Mouse (Mus musculus) hindbrain, embryonic 16.5 days (tissue): ENCODE measurements at regions not wholly inside any gene's neighbourhood (a gene's known extent, or its start where the extent isn't known, plus 50 kb on each side); places are given as distances from the start of the nearest gene placed in this dataset.

Source experiments
- ATAC-seq: fragments of 200-750 bp; cut with Nextera tagmentation; 2 replicates; pipeline ENCODE4 v1.8.0; 2017; ENCODE audit warnings: moderate TSS enrichment, moderate library complexity
- H3K27ac ChIP-seq: fragments of 300-500 bp; sonication (generic); 2 replicates; pipeline ENCODE4 v1.5.1; 2014; ENCODE audit warnings: low read depth, mild to moderate bottlenecking, control low read depth, low read length, moderate library complexity
- H3K27me3 ChIP-seq: fragments of 300-500 bp; sonication (generic); replicated peaks from 2 replicates; pipeline ENCODE4 v1.6.1; 2014; ENCODE audit warnings: low read length; ENCODE audit not compliant: control insufficient read depth, insufficient read depth
- H3K36me3 ChIP-seq: fragments of 300-500 bp; sonication (generic); 2 replicates; pipeline ENCODE4 v1.6.1; 2014; ENCODE audit warnings: mild to moderate bottlenecking, low read length, moderate library complexity, mixed read lengths; ENCODE audit not compliant: control insufficient read depth, insufficient read depth
- H3K4me1 ChIP-seq: fragments of 300-500 bp; sonication (generic); 2 replicates; pipeline ENCODE4 v1.6.1; 2014; ENCODE audit warnings: low read depth, low read length; ENCODE audit not compliant: control insufficient read depth, insufficient read depth
- H3K4me2 ChIP-seq: fragments of 300-500 bp; sonication (generic); 2 replicates; pipeline ENCODE4 v1.6.1; 2014; ENCODE audit warnings: mild to moderate bottlenecking, low read length, control low read depth, moderate library complexity
- H3K4me3 ChIP-seq: fragments of 300-500 bp; sonication (generic); 2 replicates; pipeline ENCODE4 v1.5.1; 2014; ENCODE audit warnings: mild to moderate bottlenecking, low read length, control low read depth, moderate library complexity
- H3K9ac ChIP-seq: fragments of 300-500 bp; sonication (generic); 2 replicates; pipeline ENCODE4 v1.6.1; 2014; ENCODE audit warnings: low read depth, mild to moderate bottlenecking, control low read depth, low read length, moderate library complexity
- H3K9me3 ChIP-seq: fragments of 300-500 bp; sonication (generic); 2 replicates; pipeline ENCODE4 v1.6.1; 2014; ENCODE audit warnings: mild to moderate bottlenecking, low read length, moderate library complexity; ENCODE audit not compliant: control insufficient read depth
- WGBS: fragments of 180-500 bp; shearing (Covaris S2); extraction: QIAGEN DNeasy Blood & Tissue Kit; methylation state at CpG from one replicate; pipeline ENCODE4 v1.1.7; 2014; 5-methylcytosine and 5-hydroxymethylcytosine counted together

DNA sequence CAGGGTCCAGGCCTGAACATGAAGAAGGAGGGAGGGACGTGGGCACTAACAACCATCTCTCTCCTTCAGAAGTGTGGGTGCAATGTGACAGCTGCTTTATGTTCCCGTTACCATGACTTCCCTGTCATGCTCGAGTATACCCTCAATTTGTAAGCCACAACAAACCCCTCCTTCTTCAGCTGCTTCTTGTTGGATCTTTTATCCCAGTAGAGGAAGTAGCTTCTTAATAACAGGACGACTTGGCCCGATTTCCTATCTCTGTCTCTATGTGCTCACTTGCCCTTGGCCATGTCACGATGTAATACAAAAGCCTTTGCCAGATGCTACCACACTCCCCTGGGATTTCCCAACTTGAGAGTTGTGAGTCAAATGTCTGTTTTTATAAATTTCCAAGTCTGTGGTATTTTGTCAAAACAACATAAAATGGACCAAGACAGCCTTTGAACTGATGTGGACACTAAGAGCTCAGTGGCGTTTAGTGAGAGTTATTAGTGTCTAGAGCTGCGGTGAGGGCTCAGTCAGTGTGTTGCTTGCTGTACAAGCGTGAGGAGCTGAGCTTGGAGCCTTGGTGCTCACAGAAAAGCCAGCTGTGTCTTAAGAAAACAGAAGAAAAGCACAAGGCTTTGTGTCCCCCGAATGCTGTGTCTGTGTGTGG, 138.8 kb upstream of the Ddhd1 start:
- 67% methylated on average over 10 of the region's 10 CpGs for WGBS
- no peak overlapping the region for H3K4me2 ChIP-seq

DNA sequence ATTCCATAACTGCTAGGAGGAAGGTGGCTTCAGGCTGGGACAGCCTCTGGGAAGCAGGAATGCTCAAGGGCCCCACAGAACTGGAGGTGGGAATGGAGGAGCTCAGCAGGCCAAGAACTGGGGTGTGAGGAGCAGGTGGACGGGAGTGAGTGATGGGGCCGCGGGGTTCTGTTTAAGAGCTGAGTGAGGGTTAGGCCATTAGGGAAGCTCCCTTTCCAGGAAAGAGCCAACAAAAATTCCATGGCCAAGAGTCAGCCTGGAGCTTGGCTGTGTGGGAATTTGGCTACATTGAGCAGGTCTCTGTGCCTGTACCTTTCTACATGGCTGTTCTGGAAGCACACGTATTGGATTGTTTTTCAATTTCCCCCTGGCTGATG, 139.4 kb upstream of the Ddhd1 start:
- Histone ChIP-seq H3K27me3 (no peaks in the 10 kb centered on the region), H3K4me3 (no peak overlapping the region)
- WGBS = 86% methylated on average over 4 of the region's 4 CpGs

More for the DNA sequence above, 138.8 kb upstream of the Ddhd1 start:
- Histone ChIP-seq H3K36me3 (no peaks in the 10 kb centered on the region), H3K9me3 (no peaks in the 10 kb centered on the region), H3K27me3 (no peaks in the 10 kb centered on the region), H3K4me3 (no peak overlapping the region), H3K27ac (no peak overlapping the region), H3K9ac (no peak overlapping the region), H3K4me1 (no peaks in the 10 kb centered on the region)
- ATAC-seq = no peak

DNA sequence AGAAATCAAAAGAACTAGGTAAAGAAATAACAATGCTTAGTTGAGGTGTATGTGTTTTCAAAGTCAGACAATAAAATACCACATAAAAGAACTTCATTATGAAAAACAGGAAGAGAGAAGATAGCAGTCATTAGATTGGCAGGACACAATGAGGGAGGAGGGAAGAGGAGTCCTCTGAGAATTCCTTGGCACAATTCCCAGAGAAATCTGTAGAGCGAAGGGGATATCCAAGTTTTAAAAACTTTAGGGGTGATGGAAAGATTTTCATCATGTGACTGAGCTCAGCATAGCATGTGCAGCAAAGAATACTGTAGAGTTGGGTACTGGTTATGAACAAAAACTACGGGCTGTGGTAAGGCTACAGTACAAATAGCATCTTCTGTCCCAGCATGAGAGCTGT, 141.3 kb upstream of the Ddhd1 start:
- Histone ChIP-seq H3K36me3 (no peaks in the 10 kb centered on the region), H3K4me2 (no peak overlapping the region), H3K27ac (no peak overlapping the region), H3K27me3 (no peaks in the 10 kb centered on the region), H3K9ac (no peak overlapping the region), H3K9me3 (no peaks in the 10 kb centered on the region), H3K4me3 (no peak overlapping the region), H3K4me1 (no peaks in the 10 kb centered on the region)
- 71% methylated on average over 2 of the region's 2 CpGs for WGBS
- no peak for ATAC-seq

More for the DNA sequence above, 139.4 kb upstream of the Ddhd1 start:
- Histone ChIP-seq H3K9me3 (no peaks in the 10 kb centered on the region), H3K27ac (no peak overlapping the region), H3K4me1 (no peaks in the 10 kb centered on the region), H3K9ac (no peak overlapping the region), H3K4me2 (no peak overlapping the region), H3K36me3 (no peaks in the 10 kb centered on the region)
- no peak for ATAC-seq

DNA sequence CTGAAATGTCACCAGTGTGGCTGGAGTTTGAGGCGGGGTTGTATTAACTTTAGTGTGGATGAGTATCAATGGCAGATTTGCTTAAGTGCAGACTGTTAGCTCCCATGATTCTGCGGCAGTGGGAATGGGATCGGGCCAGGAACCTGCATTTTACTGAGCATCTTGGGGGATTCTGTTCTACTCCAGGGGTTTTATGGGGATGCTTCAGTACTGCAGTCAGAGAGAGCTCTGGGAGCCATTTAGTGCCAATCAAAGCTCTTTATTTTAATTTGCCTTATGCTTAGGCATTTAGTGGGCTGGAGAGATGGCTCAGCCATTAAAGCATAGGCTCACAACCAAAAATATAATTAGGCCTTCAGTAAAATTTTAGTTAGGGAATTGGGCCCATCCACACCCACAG, 148.0 kb upstream of the Ddhd1 start:
- Histone ChIP-seq H3K4me2 (no peak overlapping the region), H3K9ac (no peak overlapping the region), H3K36me3 (no peaks in the 10 kb centered on the region), H3K27me3 (no peaks in the 10 kb centered on the region), H3K9me3 (no peaks in the 10 kb centered on the region), H3K4me1 (0 out of 2 replicates have a peak, but pooled peaks cover 2% of the 10 kb centered on the region), H3K27ac (no peak overlapping the region), H3K4me3 (no peak overlapping the region)
- no peak for ATAC-seq
- 92% methylated on average over 3 of the region's 3 CpGs for WGBS

DNA sequence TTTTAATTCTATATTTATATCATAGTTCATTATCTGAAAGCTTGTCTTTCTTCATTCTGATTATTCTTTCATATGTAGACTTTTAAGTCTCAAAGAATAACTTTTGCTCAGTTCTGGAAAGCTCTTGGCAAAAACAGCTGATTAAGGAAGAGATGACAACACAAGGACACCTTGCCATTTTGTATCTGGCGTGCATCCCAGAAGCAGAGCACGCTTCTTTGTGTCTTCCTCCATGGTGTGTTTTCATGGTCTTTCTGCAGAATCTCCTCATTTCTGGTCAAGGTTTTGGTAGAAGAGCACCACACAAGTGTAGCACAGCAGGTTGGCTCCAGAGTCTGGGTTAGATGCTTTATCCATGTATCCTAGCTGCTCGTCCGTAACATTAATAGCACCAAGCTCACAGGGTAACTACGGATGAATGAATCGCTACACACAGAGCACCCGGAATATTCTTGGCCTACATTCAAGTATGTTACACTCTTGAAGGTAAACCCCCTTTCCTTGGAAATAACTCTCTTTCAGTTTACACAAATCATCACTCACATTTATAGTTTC, 148.9 kb upstream of the Ddhd1 start:
- Histone ChIP-seq H3K27ac (no peak overlapping the region), H3K4me2 (no peak overlapping the region), H3K36me3 (no peaks in the 10 kb centered on the region), H3K4me3 (no peak overlapping the region), H3K4me1 (0 out of 2 replicates have a peak, but pooled peaks cover 2% of the 10 kb centered on the region), H3K9ac (no peak overlapping the region), H3K9me3 (no peaks in the 10 kb centered on the region), H3K27me3 (no peaks in the 10 kb centered on the region)
- no peak for ATAC-seq
- 66% methylated on average over 7 of the region's 7 CpGs for WGBS

DNA sequence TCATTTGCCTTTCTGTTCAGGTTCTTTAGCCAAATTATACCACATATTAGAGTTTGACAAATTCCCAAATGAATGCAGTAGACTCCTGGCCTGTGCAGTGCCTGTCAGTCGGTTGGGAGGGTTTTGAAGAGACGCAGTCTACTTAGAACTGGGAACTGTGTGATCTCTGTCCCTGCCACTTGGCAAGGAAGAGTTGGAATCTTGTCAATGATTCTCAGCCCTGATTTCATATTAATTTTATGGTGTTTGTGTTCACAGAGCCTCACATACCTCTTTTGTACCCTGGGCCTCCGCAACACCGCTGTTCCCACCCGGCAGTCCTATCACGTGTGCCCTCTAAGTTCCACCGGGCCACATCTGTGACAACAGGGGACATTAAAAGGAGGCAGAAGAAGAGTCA, 149.8 kb upstream of the Ddhd1 start:
- no peak overlapping the region for H3K4me2 ChIP-seq
- ATAC-seq = no peak

DNA sequence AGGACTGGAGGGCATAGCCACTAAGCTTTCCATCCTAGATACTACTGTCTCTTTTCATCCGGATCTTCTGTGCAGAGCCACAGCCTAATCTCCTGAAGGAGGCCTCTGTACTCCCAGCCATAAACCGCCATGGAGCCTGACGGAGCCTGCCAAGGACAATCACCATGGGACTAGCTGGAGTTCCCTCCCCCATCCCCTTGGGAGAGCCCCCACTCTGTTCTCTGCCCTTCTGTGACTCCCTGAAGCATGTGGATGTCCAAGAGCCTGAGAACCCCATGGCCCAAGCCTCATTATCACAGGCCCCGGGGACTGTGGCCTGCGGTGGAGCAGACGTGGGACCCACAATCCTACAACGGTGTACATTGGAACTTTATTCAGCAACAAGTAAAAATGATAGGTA, 151.5 kb upstream of the Ddhd1 start:
- H3K4me1 ChIP-seq = 0 out of 2 replicates have a peak, but pooled peaks cover 2% of the 10 kb centered on the region
- no peak overlapping the region for H3K27ac ChIP-seq
- H3K36me3 ChIP-seq = no peaks in the 10 kb centered on the region
- 90% methylated on average over 7 of the region's 7 CpGs for WGBS
- no peak overlapping the region for H3K4me3 ChIP-seq
- no peaks in the 10 kb centered on the region for H3K9me3 ChIP-seq
- ATAC-seq = no peak
- H3K4me2 ChIP-seq = no peak overlapping the region
- no peaks in the 10 kb centered on the region for H3K27me3 ChIP-seq
- H3K9ac ChIP-seq = no peak overlapping the region

More for the DNA sequence above, 149.8 kb upstream of the Ddhd1 start:
- no peaks in the 10 kb centered on the region for H3K9me3 ChIP-seq
- no peak overlapping the region for H3K4me3 ChIP-seq
- no peak overlapping the region for H3K27ac ChIP-seq
- H3K4me1 ChIP-seq = 0 out of 2 replicates have a peak, but pooled peaks cover 2% of the 10 kb centered on the region
- H3K27me3 ChIP-seq = no peaks in the 10 kb centered on the region
- WGBS = 90% methylated on average over 7 of the region's 7 CpGs
- H3K9ac ChIP-seq = no peak overlapping the region
- H3K36me3 ChIP-seq = no peaks in the 10 kb centered on the region

DNA sequence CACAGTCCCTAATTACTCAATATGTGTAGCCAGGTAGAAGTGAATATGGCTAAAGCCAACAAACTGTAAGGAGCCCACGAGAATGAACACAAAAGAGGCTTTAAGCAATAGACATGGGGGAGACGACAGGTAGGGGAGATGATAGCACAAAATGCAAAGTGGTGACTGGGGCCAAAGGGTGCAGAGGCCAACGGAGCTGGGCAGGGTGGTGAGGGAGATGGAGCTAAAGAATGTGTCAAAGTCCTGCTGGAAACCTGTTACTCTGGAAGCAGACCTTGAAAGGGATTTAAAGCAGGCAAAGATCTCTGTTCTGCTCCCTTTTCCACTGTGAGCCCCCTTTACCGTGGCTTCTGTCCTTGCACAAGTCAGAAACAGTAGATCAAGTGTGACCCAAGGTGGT, 152.2 kb upstream of the Ddhd1 start:
- H3K4me3 ChIP-seq = no peak overlapping the region
- no peaks in the 10 kb centered on the region for H3K36me3 ChIP-seq
- 0 out of 2 replicates have a peak, but pooled peaks cover 2% of the 10 kb centered on the region for H3K4me1 ChIP-seq
- H3K27ac ChIP-seq = no peak overlapping the region
- H3K27me3 ChIP-seq = no peaks in the 10 kb centered on the region
- WGBS = 84% methylated on average over 4 of the region's 4 CpGs
- no peak for ATAC-seq
- no peaks in the 10 kb centered on the region for H3K9me3 ChIP-seq
- no peak overlapping the region for H3K4me2 ChIP-seq
- no peak overlapping the region for H3K9ac ChIP-seq

DNA sequence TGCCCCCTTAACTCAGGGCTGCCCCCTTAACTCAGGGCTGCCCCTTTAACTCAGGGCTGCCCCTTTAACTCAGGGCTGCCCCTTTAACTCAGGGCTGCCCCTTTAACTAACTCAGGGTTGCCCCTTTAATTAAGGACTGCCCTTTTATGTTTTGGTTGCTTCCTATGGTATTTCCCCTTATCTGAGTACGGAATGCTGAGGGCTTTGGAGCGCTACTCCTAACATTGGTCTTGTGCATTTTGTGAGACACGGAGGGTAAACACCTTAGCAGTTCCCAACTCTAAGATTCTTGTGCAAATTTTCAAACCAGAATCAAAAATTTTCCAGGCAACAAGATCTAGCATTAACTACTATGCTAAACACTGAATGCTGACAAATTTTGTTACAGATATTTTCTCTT, 152.7 kb upstream of the Ddhd1 start:
- ATAC-seq = no peak
- Histone ChIP-seq H3K36me3 (no peaks in the 10 kb centered on the region), H3K4me3 (no peak overlapping the region), H3K27ac (no peak overlapping the region), H3K9me3 (no peaks in the 10 kb centered on the region), H3K27me3 (no peaks in the 10 kb centered on the region), H3K9ac (no peak overlapping the region), H3K4me2 (no peak overlapping the region), H3K4me1 (0 out of 2 replicates have a peak, but pooled peaks cover 2% of the 10 kb centered on the region)
- 84% methylated on average over 3 of the region's 3 CpGs for WGBS
